Mouse (Mus musculus) lung, postnatal 25 days (tissue): ENCODE results near the gene Pkd1.
A peak's percentile ranks its signal among the peaks of the same experiment; 100 is the strongest.

Source experiments
- DNase-seq: peaks from one replicate; pipeline ENCODE4 v3.0.0; 2022; ENCODE audit warnings: low spot score

Gene Pkd1

GRCm38 (mm10) chr17:24549618-24550415, at the start of gene Pkd1:
TSS of gene Pkd1 (plus strand) at chr17:24549834.
- DNase-seq: peak; percentile 99

DNA sequence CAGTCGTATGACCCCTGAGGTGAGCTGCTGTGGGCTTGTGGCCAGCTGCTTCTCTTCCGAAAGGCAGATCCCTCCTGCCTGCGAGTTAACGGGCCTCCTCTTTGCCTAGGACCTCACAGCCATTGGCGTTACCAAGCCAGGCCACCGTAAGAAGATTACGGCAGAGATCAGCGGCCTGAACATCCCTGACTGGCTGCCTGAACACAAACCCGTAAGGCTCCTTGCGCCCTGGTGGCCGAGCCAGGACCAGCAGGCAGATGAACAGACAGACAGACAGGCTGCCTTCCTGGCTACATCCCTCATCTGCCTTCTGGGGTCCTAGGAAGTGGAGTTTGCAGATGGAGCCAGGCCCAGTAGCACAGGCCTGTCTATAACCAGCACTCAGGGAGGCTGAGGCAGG, 47.4 kb upstream of the Pkd1 start:
- DNase-seq: no peak

GRCm38 (mm10) chr17:24504085-24504484, 45.5 kb upstream of the Pkd1 start:
- no peak for DNase-seq

GRCm38 (mm10) chr17:24505286-24505955, 44.2 kb upstream of the Pkd1 start:
- DNase-seq: no peak

DNA sequence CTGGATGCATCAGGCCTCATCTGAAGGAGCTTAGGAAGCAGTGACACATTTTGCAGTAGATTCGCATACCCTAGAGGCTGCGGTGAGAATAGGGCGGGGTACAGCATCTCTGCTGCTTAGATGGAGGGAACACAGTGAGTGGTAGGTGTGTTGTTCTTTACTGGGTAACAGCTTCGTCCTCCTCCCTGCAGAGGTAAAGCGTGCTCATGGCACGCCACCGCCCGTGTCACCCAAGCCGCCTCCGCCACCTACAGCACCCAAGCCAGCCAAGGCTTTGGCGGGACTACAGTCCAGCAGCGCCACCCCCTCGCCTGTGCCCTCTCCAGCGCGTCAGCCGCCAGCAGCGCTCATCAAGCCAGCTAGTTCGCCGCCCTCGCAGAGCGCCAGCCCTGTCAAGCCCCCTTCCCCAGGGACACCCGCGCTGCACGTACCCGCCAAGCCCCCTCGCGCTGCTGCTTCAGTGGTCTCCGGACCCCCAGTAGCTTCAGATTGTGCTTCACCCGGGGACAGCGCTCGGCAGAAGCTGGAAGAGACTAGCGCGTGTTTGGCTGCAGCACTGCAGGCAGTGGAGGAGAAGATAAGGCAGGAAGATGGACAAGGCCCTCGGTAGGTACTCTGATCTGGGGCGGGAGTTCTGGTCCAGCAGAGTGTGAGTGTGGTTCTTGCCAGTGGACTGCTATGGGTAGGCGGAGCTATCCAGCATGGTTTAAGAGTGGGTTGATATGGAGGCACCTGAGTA, 43.1 kb upstream of the Pkd1 start:
- DNase-seq: no peak

- no peak for DNase-seq
Observed at GRCm38 (mm10) chr17:24507129-24507664, 42.4 kb upstream of the Pkd1 start.

DNA sequence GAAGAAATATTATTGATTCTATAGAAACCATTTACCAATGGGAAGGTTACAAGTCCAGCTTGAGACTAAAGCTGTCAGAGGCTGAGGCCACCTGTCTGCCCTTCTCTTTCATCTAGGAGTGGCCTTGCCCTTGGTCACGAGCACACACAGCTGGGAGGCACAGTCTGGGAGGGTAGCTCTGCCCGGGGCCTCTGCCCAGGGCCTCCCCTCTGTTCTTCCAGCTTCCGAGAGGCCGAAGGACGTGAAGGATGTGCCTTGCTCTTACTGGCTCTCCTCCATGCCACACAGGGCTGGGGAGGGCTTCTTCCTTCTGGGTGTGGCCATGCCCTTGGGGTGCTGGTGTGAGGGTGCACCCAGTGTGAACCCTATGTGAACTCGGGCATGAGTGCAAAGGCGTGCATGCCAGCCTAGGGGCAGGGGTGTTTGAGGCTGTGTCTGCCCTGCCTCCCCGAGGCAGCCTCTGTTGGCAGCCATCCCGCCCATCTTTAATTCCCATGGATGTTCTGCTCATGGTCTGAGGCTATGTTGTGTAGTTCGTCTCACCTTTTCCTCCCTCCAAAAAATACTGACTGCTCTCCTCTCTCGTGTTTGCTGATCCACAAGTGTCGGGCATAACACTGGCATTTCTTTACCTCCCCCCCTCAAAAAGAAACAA, 41.7 kb upstream of the Pkd1 start:
- no peak for DNase-seq

DNA sequence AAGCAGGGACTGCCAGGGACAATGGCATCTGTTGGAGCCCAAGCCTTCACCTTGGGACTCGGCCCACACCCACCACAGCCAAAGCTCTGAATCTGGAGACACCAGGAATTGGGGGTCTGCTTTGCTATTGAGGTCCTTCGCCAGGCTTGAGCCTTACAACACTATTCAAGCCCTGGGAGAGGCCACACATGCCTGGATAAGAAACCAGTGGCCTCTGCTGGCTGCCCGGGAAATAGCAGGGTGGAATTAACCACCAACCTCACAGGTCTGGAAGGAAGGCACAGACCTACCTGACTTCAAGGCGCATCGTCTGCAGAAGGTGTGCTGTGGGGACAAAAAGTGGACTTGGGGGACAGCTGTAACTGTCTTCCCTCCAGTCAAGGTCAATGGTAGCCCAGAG, 36.0 kb upstream of the Pkd1 start:
- peak; percentile 56 for DNase-seq

DNA sequence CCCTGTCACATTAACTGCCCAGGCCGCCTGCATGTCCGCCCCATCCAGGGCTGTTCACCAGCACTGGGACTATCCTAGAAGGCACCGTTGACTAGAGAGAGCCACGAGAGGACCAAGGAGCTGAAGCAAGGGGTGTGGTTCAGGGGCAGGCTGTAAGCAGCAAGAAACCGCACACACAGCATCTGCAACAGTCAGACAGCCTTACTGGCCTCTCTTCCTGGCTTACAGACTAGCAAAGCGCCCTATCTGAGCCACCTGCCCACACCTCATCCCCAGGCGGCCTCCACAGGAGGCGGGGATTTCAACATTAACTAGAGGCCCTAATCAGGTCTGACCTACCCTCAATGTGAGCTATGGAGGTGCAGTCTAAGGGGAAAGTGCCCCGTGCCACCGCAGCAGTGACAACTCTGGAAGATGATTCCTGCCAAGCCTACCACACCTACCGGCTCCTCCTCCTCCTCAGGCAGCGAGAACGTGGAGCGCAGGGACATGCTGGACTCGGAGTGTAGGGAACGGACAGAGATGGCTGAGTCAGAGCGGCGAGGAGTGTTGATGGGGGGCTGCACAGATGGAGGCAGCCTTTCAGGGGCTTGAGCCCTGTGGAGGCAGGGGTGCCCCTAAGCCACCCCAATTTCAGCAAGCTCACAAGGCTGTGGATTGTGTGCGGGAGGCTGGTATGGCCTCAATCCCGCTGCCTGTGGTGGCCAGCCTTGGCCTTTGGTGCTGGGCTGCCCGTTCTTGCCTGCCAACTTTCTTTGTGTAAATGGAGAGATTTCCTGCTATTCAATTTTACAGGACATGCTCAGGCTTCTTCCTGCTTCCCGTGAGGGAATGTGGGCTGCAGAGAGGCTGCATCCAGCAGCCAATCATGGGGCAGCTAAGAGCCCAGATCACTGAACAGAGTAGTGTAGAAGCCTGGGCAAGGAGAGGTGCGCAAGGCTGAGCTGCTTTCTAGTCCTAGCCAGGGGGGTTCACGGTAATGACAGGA, 35.1 kb upstream of the Pkd1 start:
- peak; percentile 65 for DNase-seq

- DNase-seq: no peak
Observed at GRCm38 (mm10) chr17:24520450-24520849, 29.2 kb upstream of the Pkd1 start.

DNA sequence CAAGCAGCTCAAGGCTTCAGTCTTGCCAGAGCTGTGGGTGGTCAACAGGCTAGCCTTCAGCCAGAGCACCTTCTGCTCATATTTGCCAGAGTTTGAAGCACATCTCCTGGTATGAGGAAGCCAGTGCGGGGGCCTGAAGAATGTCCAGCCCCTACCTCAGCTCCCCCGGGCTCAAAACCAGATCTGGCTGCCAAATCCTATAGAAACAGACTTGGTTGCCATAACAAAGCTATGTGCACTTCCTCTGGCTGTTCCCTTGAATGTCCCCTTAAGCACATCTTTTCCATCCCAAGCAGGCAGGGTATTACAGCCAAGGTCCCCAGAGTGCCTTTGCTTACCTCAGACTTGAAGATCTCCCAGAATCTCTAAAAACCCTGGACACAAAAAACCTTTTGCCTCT, 24.9 kb upstream of the Pkd1 start:
- DNase-seq: no peak

DNA sequence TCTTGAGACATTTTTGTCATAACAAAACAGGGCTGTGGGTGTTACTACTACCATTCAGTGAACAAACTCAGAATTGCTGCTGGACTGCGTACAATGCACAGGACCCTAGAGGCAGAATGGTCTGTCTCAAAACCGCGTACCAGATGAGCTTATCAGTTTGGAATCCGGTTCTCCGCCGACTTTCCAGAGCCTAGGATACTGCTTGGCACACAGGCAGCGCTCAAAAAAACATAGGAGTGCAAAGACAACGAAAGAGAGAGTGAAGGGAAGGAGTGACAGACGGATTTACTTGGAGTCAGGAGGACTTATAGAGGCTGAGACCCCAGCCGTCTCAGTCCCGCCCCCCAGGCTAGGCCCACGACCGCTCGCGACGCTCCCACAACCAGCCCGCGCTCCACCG, 22.3 kb upstream of the Pkd1 start:
- no peak for DNase-seq

GRCm38 (mm10) chr17:24527723-24528559, 21.7 kb upstream of the Pkd1 start, which contains the start of gene Traf7:
TSS of gene Traf7 (minus strand) at chr17:24527938.
- DNase-seq: peak; percentile 100

DNA sequence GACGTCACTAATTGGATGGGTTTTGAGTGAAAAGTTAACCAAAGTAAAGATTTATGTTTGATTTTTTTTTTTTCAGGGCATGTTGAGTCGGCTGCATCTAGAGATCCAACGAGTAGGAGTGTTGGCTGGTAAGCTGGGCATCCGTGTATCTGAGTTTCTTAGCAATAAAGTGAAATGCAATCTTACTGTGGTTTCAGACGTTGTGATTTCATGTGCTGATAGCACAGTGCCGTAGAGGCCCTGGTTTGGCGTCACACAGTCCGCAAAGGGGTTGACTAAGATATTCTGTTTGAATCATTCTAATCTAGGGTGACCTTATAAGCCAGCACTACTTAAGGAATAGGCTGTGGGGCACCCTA, 21.1 kb upstream of the Pkd1 start:
- no peak for DNase-seq

DNA sequence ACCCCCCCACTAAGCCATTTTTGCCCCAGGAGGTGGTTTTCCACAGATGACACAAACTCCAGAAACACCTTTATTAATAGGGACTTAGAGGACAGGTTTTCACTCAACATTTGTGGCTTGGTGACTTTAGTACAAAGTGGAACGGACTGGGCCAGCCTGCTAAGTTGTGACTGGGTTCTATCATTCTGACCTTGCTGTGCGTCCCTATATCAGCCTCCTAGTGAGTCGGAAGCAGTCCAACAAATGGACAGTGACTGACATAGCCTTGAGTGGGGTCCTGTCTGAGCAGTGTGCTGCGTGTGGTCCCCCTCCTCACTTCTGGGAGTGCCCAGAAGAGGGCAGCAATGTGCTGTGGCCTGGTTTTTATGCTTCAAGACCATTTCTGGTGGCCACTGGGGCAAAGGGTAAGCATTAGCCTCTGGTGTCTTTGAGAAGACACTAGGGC, 20.6 kb upstream of the Pkd1 start:
- peak; percentile 48 for DNase-seq

- no peak for DNase-seq
Observed at GRCm38 (mm10) chr17:24529883-24530282, 19.8 kb upstream of the Pkd1 start.

GRCm38 (mm10) chr17:24530361-24531050, 19.1 kb upstream of the Pkd1 start:
- no peak for DNase-seq

- DNase-seq: no peak
Observed at GRCm38 (mm10) chr17:24531064-24531463, 18.6 kb upstream of the Pkd1 start.

- DNase-seq: no peak
Observed at GRCm38 (mm10) chr17:24532045-24532444, 17.6 kb upstream of the Pkd1 start.
